Mouse (Mus musculus): ENCODE measurements around the gene Pde8b.

DNA sequence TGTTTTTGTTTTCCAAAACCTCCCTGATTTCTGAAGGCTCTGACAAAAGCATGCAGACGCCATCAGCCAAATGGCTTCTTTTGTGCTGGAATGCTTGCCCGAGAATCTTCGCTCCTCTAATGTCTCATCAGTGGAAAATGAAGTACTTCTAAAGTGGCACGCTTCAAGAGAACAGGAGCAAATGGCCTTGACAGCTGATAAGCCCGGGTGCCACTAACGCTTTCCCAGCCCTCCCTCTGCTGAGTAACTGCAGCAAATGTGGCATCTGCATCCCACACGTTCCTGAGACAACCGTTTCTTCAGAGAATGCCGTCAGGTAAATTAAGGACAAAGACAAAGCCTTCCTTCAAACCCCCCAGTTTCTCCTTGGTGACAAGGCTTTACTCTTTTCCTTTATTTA lies 72.8 kb downstream of the Pde8b start:
- TF ChIP-seq CTCF (conservative IDR thresholded peaks at IDR 0.05; ENCODE audit: low read length) (no peak), NANOG (IDR thresholded peaks at IDR 0.05; ENCODE audit: borderline replicate concordance, low read length) (no peak)
